Mouse (Mus musculus) adrenal gland, postnatal 14 days (tissue): Measurements from ENCODE around the gene Sis. TPM values are rescaled to one million over a fixed set of nuclear protein-coding genes. Genes with fewer than 3 reads are reported as not detected.

ENCODE experiments used
- DNase-seq: peaks from one replicate; pipeline ENCODE4 v3.0.0; 2021; ENCODE audit warnings: mixed read lengths
- long read RNA-seq, 2 experiments: library from polyadenylated mRNA; stranded (forward); transcript quantifications; one replicate each; pipeline ENCODE4 v2.0.0; 2021
- total RNA-seq: library from RNA; stranded (reverse); gene quantifications from 2 replicates; pipeline ENCODE4 v1.2.3, GENCODE M21; 2021

Gene Sis
- not detected in 2 replicates for total RNA-seq
- long read RNA-seq, experiment 1, result 0 reads
- long read RNA-seq, experiment 2, result 0 reads

GRCm38 (mm10) chr3:72967675-72968074 is at the start of gene Sis:
Gene Sis (minus strand): TSS chr3:72967863.
- no peak for DNase-seq

GRCm38 (mm10) chr3:73006045-73006444 is 38.4 kb upstream of the Sis start:
- no peak for DNase-seq

GRCm38 (mm10) chr3:73002933-73003696 is 35.5 kb upstream of the Sis start:
- no peak for DNase-seq

- no peak for DNase-seq
Observed at GRCm38 (mm10) chr3:72997517-72997916, 29.9 kb upstream of the Sis start.

- no peak for DNase-seq
Observed at GRCm38 (mm10) chr3:72990992-72991391, 23.3 kb upstream of the Sis start.

GRCm38 (mm10) chr3:72976602-72977001 is 8.9 kb upstream of the Sis start:
- DNase-seq, result peak; percentile 60

GRCm38 (mm10) chr3:72918919-72919526 is 48.6 kb downstream of the Sis start:
- no peak for DNase-seq

- no peak for DNase-seq
Observed at GRCm38 (mm10) chr3:72882501-72882900, 85.2 kb downstream of the Sis start.

GRCm38 (mm10) chr3:72868141-72868540 is 99.5 kb downstream of the Sis start:
- DNase-seq, result no peak

GRCm38 (mm10) chr3:72858738-72859137 is 108.9 kb downstream of the Sis start:
- no peak for DNase-seq

GRCm38 (mm10) chr3:72855405-72855804 is 112.3 kb downstream of the Sis start:
- no peak for DNase-seq

- DNase-seq, result no peak
Observed at GRCm38 (mm10) chr3:72840641-72841040, 127.0 kb downstream of the Sis start.

Other genes starting within 250 kb of the Sis start
- 0.11 TPM in 1 of 2 replicates, not detected in the other for gene Slitrk3, start 89.9 kb upstream of the Sis start, total RNA-seq